Mouse (Mus musculus) hindbrain, postnatal 0 days (tissue): ENCODE measurements at regions not wholly inside any gene's neighbourhood (a gene's known extent, or its start where the extent isn't known, plus 50 kb on each side); places are given as distances from the start of the nearest gene placed in this dataset.

Experiments
- ATAC-seq: fragments of 200-750 bp; cut with Nextera tagmentation; 2 replicates; pipeline ENCODE4 v1.8.0; 2017; ENCODE audit warnings: mild to moderate bottlenecking, moderate TSS enrichment, moderate library complexity
- DNase-seq: peaks from one replicate; pipeline ENCODE4 v3.0.0-alpha.2; 2015; ENCODE audit warnings: low spot score
- H3K27ac ChIP-seq: fragments of 300-500 bp; sonication (generic); 2 replicates; pipeline ENCODE4 v1.5.1; 2014; ENCODE audit warnings: mild to moderate bottlenecking
- H3K27me3 ChIP-seq: fragments of 300-500 bp; sonication (generic); 2 replicates; pipeline ENCODE4 v1.6.1; 2014; ENCODE audit warnings: low read length, mixed read lengths; ENCODE audit not compliant: insufficient read depth
- H3K36me3 ChIP-seq: fragments of 300-500 bp; sonication (generic); 2 replicates; pipeline ENCODE4 v1.6.1; 2014; ENCODE audit warnings: low read length, mixed read lengths; ENCODE audit not compliant: insufficient read depth
- H3K4me1 ChIP-seq: fragments of 300-500 bp; sonication (generic); 2 replicates; pipeline ENCODE4 v1.6.1; 2014; ENCODE audit warnings: antibody characterized with exemption, low read length, mixed read lengths; ENCODE audit not compliant: insufficient read depth
- H3K4me2 ChIP-seq: fragments of 300-500 bp; sonication (generic); 2 replicates; pipeline ENCODE4 v1.6.1; 2014; ENCODE audit warnings: low read depth, mild to moderate bottlenecking, low read length, moderate library complexity, mixed read lengths
- H3K4me3 ChIP-seq: fragments of 300-500 bp; sonication (generic); 2 replicates; pipeline ENCODE4 v1.5.1; 2014; ENCODE audit warnings: low read length
- H3K9ac ChIP-seq: fragments of 300-500 bp; sonication (generic); replicated peaks from 2 replicates; pipeline ENCODE4 v1.6.1; 2014; ENCODE audit warnings: mild to moderate bottlenecking, low read length, moderate library complexity, mixed read lengths
- H3K9me3 ChIP-seq: fragments of 300-500 bp; sonication (generic); 2 replicates; pipeline ENCODE4 v1.6.1; 2016; ENCODE audit warnings: low read length, mixed read lengths
- CTCF ChIP-seq: IDR thresholded peaks from 2 replicates; pipeline ENCODE4 v1.5.1; 2016; ENCODE audit warnings: antibody characterized with exemption, control low read depth, low read depth
- WGBS: fragments of 180-500 bp; shearing (Covaris S2); extraction: QIAGEN DNeasy Blood & Tissue Kit; methylation state at CpG from one replicate; pipeline ENCODE4 v1.1.7; 2014; 5-methylcytosine and 5-hydroxymethylcytosine counted together

DNA sequence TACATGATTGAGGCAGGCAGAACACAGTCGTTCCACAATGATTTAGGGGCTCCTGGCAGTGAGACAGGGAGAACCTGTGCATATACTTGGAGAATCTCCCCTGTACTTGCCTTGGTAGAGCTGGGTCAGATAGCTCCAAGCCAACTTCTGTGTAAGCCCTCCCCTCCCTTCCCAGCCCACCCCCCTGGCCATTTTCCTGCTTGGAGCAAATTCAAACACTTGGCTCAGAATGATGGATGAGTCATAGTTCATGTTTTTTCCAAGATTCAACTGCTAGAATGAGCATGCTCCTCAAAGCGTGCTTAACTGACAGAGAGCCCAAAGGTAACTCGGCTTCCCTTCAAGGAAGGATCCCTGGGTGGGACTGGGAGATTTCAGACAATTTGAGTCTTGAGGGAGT lies 194.1 kb upstream of the Camk1g start:
- H3K36me3 ChIP-seq = no peaks in the 10 kb centered on the region
- H3K9me3 ChIP-seq = no peaks in the 10 kb centered on the region
- no peak overlapping the region for H3K4me2 ChIP-seq
- WGBS = 53% methylated on average over 3 of the region's 3 CpGs
- no peak overlapping the region for H3K9ac ChIP-seq
- TF ChIP-seq CTCF = no peak
- no peaks in the 10 kb centered on the region for H3K4me1 ChIP-seq
- ATAC-seq = no peak
- peak; percentile 30 for DNase-seq
- H3K27ac ChIP-seq = no peak overlapping the region
- H3K4me3 ChIP-seq = no peak overlapping the region
- H3K27me3 ChIP-seq = no peaks in the 10 kb centered on the region

DNA sequence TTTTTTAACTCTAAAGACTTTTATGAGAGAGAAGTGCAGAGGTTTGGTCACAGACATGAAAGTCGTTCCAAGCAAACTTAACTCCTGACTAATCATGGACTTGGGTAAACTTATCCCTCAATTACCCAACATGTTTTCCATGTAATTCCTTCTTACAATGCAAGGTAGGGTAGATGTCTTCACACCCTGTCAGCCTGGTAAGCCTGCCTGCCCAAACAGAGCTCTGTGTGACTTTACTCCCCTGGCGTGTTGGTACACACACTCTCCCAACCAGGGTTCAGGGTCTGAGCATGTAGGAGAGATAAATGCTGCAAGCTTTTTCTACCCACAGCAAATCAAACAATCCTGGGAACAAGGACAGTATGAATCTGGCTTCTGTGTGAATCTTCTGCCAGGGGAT lies 192.1 kb upstream of the Camk1g start:
- DNase-seq (no peak), ATAC-seq (no peak)
- Histone ChIP-seq H3K27ac (no peak overlapping the region), H3K36me3 (no peaks in the 10 kb centered on the region), H3K4me2 (no peak overlapping the region), H3K9ac (no peak overlapping the region), H3K4me3 (no peak overlapping the region), H3K9me3 (no peaks in the 10 kb centered on the region), H3K27me3 (no peaks in the 10 kb centered on the region), H3K4me1 (no peaks in the 10 kb centered on the region)
- WGBS = 95% methylated on average over 2 of the region's 2 CpGs
- no peak for TF ChIP-seq CTCF

DNA sequence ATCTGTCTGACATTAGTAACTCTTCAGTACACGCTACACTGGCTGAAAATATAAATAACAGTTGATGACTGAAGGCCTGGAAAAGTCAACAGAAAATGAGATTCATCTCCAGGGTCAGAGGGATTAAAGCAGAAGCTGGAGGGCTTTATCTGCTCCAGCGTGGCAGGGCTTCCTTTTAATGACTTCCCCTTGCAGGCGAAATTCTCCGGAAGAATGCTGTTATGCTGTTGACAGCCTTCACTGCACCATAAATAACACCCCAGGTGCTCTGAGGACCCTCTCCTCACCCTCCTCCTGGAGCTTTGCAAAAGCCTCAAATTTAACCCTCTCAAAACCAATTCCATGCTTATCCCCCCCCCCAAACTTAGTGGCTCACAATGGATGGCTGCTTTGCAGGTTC lies 188.0 kb upstream of the Camk1g start:
- no peak for TF ChIP-seq CTCF
- DNase-seq (no peak), ATAC-seq (no peak)
- Histone ChIP-seq H3K4me3 (no peak overlapping the region), H3K9ac (no peak overlapping the region), H3K4me1 (no peaks in the 10 kb centered on the region), H3K36me3 (no peaks in the 10 kb centered on the region), H3K4me2 (no peak overlapping the region), H3K27ac (no peak overlapping the region), H3K9me3 (no peaks in the 10 kb centered on the region), H3K27me3 (no peaks in the 10 kb centered on the region)
- WGBS = 47% methylated on average over 4 of the region's 4 CpGs

DNA sequence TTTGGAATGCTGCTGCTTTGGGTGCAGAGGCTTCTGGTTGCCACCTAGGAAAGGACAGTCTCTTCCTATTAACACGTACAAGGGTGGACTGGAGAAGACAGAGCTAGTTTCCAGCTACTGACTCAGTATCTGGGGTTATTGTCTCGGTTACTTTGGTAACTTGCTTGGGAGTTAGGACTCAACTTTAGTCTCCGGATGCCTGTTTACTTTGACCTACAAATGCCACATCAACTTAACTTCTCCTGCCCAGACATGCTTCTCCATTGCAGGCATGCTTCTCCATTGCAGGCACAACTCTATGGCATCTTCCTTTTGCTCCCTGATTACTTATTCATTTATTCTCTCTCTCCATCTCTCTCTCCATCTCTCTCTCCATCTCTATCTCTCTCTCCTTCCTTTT lies 184.6 kb upstream of the Camk1g start:
- no peak overlapping the region for H3K4me3 ChIP-seq
- no peak overlapping the region for H3K9ac ChIP-seq
- no peak for DNase-seq
- no peaks in the 10 kb centered on the region for H3K9me3 ChIP-seq
- no peaks in the 10 kb centered on the region for H3K4me1 ChIP-seq
- H3K4me2 ChIP-seq = no peak overlapping the region
- ATAC-seq = no peak
- no peak overlapping the region for H3K27ac ChIP-seq
- no peaks in the 10 kb centered on the region for H3K27me3 ChIP-seq
- no peaks in the 10 kb centered on the region for H3K36me3 ChIP-seq
- WGBS = 87% methylated on average over 3 of the region's 3 CpGs
- TF ChIP-seq CTCF = no peak

DNA sequence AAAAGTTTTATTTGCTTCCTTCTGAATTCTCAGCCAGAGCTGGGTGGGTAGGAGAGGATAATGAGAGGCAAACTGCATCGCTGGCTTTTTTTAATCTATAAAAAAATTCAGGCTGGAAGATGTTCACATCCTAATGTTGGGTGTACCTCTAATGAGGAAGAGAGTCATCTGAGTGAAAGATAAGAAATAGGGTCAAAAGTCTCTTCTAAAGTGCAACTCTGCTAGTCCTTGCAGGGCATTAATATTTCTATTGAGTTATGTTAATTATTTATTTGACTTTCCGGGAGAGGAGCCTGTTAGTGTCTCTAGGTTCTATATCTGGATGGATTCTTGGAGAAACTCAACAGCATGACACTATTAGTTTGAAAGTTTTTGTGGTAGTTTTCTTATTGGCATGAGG lies 182.2 kb upstream of the Camk1g start:
- H3K36me3 ChIP-seq = no peaks in the 10 kb centered on the region
- no peak overlapping the region for H3K9ac ChIP-seq
- TF ChIP-seq CTCF = no peak
- DNase-seq (no peak), ATAC-seq (no peak)
- H3K4me3 ChIP-seq = no peak overlapping the region
- no peak overlapping the region for H3K27ac ChIP-seq
- H3K9me3 ChIP-seq = no peaks in the 10 kb centered on the region
- no peaks in the 10 kb centered on the region for H3K27me3 ChIP-seq
- H3K4me2 ChIP-seq = no peak overlapping the region
- WGBS = 79% methylated on average over 2 of the region's 2 CpGs
- H3K4me1 ChIP-seq = no peaks in the 10 kb centered on the region

DNA sequence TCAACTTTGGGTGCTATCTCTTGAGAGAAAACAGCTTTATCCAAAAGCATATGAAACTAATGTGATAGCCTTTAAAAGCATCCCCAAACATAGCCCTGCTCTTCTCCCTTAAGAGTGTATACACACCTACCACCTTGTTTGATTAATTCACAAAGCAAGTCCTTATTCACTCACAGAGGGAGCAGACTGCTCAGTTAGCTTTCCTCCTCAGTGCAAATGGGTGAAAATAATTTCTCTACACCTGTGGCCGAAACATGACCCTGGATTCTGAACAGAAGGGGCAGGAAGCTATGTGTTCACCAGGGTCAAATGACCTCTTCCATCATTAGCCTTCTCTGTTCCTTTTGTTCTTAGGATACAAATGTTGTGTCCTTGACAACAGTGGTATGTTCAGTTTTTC lies 181.2 kb upstream of the Camk1g start:
- H3K4me1 ChIP-seq = no peaks in the 10 kb centered on the region
- no peak for DNase-seq
- H3K9me3 ChIP-seq = no peaks in the 10 kb centered on the region
- H3K4me3 ChIP-seq = no peak overlapping the region
- no peak for TF ChIP-seq CTCF
- H3K9ac ChIP-seq = no peak overlapping the region
- H3K27ac ChIP-seq = no peak overlapping the region
- 81% methylated on average over 1 of the region's 1 CpGs for WGBS
- no peak overlapping the region for H3K4me2 ChIP-seq
- ATAC-seq = no peak
- H3K27me3 ChIP-seq = no peaks in the 10 kb centered on the region
- H3K36me3 ChIP-seq = no peaks in the 10 kb centered on the region

DNA sequence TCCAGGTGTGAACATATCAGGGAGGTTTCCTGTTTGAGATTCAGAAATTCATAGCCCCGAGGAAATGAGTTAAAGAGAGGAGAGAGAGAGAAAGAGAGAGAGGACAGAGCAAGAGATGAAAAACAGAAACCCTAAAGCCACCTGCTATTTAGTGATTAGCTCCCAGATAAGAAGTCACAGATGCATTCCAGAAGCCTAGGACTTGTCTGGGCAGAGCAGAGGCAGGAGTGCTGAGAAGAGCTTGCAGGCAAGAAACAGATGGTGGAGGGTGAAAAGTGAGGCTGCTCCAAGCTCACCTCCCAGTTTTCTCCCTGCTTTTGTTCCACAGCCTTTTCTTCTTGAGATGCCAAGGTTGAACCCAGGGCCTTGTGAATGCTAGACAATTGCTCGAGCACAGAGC lies 180.7 kb upstream of the Camk1g start:
- DNase-seq (no peak), ATAC-seq (no peak)
- no peaks in the 10 kb centered on the region for H3K9me3 ChIP-seq
- H3K9ac ChIP-seq = no peak overlapping the region
- H3K36me3 ChIP-seq = no peaks in the 10 kb centered on the region
- H3K4me2 ChIP-seq = no peak overlapping the region
- 47% methylated on average over 2 of the region's 2 CpGs for WGBS
- no peak overlapping the region for H3K27ac ChIP-seq
- no peak overlapping the region for H3K4me3 ChIP-seq
- H3K27me3 ChIP-seq = no peaks in the 10 kb centered on the region
- H3K4me1 ChIP-seq = no peaks in the 10 kb centered on the region
- no peak for TF ChIP-seq CTCF
